Mouse (Mus musculus): ENCODE data around the gene Kctd19.

Kctd19 gene

DNA sequence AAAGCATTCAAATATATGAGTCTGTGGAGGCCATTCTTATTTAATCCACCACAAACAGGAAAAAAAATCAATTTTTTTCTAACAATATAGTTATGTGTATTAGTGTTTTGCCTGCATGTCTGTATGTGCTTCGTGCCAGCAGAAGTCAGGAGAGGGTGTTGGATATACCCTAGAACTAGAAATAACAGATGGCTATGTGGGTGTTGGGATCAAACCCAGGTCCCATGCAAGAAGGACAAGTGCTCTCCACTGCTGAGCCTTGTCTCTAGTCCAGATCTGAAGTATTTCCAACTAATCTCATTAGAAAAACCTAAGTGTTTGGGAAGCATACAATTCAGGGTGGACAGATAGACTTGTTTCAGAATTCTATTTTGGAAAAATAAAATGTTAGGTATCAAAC, 8.7 kb upstream of the Kctd19 start:
- no peak for DNase-seq (ENCODE audit: extremely low spot score)

GRCm38 (mm10) chr8:105419800-105420199, 6.5 kb upstream of the Kctd19 start:
- no peak for DNase-seq (ENCODE audit: extremely low spot score)

- DNase-seq (ENCODE audit: extremely low spot score) = no peak
These were observed 5.7 kb upstream of the Kctd19 start for GRCm38 (mm10) chr8:105418992-105419391.

DNA sequence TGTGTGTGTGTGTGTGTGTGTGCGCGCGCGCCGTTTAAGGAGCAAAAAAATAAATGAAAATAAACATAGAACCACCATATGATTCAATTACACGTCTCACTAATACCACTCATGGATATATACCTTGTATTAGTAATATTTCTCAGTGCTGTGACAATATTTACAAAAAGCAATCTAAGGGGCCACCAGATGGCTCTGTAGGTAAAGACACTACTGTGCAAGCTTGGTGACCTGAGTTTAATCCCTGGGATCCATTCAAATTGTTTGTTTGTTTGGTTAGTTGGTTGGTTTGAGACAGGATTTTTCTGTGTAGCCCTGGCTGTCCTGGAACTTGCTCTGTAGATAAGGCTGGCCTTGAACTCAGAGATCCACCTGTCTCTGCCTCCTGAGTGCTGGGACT, 3.4 kb downstream of the Kctd19 start:
- no peak for DNase-seq (ENCODE audit: extremely low spot score)

DNA sequence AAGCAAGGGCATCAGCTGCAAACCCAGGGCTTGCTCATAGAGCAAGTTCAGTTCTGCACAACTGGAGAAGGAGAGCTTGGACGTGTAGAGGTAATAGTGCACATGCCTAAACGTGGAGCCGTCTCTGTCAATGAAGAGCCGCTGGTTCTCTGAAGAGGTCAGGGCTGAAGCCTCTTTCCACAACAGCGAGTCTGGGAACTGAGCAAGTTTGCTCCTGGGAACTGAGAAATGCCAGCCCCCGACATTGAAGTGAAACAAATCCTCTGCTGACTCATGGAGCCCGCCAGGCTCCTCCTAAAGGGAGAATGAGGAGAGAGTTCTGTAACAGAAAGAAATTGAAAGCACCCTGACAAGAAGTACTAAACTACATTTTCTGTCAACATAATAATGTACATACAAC, 5.0 kb downstream of the Kctd19 start:
- DNase-seq (ENCODE audit: extremely low spot score) = no peak

DNA sequence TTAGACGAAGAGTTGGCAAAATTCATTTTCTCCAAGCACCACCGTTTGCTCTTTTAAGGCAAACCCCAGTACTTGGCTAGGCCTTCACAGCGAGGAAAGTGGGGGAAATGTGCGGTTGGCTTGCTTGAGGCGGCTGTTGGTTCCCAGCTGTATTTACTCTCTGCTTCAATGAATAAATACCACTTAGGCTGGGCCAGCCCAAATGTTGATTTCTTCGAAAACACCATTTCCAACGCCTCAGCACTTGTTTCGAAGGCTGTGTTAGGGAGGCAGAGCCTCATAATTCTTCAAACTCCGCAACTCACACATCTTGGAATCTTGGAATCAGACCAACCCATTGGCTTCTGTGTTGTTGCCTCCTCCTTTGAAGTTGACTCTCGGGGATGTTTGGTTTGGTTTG, 6.9 kb downstream of the Kctd19 start:
- DNase-seq (ENCODE audit: extremely low spot score) = no peak

GRCm38 (mm10) chr8:105404496-105404895, 8.8 kb downstream of the Kctd19 start:
- DNase-seq (ENCODE audit: extremely low spot score) = no peak

GRCm38 (mm10) chr8:105403467-105403866, 9.8 kb downstream of the Kctd19 start:
- no peak for DNase-seq (ENCODE audit: extremely low spot score)

DNA sequence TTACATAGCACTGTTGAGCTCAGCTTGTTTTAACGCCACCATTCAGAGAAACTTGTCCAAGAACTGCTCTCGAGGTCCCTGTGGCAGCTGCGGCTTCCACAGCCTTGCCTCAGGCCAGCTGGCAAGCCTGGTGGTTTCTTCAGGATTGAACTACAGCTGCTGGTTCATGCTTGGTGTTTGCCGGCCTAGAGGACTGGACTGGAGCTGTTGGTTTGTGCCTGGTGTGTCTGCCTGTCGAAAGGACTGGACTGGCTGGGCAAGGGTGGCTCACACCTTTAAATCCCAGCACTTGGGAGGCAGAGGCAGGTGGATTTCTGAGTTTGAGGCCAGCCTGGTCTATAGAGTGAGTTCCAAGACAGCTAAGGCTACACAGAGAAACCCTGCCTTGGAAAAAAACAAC, 13.3 kb downstream of the Kctd19 start:
- DNase-seq (ENCODE audit: extremely low spot score) = no peak

DNA sequence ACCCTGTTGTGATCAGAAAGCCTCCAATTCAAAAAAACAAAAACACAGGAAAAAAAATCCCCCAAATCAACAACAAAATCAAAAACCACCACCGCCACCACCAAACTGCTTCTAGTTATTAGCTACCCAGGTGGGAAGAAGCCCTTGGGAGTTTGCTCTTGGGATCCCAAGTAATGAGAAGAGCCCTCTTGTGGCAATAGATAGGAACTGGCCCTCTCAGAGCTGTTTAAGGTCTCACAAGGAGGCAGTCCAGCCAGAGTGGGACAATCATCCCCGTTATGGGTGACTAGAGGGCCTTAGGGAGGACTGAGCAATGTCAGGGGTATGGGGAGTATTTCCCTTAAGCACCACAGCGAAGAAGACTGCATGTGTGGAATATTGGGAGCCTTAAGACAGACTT, 15.6 kb downstream of the Kctd19 start:
- DNase-seq (ENCODE audit: extremely low spot score) = peak; percentile 22

DNA sequence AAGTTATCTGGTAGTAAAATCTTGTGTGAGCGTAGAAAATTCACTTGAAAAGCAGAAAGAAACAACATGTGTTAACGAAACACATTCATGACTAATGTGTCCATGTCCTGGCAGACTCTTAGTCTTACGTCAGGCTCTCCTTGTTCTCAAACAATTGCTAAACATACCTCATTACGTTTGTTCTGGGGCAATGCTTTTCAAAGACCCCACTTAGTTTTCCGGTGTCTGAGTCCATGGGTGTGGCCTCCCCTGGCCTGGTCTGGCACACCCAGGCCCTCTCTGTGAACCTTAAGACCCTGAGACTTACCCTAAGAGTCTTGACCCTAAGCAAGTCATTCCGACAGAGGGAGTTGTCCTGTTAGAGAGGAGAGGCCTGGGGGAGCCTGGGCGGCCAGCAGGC, 19.4 kb downstream of the Kctd19 start:
- DNase-seq (ENCODE audit: extremely low spot score) = no peak

DNA sequence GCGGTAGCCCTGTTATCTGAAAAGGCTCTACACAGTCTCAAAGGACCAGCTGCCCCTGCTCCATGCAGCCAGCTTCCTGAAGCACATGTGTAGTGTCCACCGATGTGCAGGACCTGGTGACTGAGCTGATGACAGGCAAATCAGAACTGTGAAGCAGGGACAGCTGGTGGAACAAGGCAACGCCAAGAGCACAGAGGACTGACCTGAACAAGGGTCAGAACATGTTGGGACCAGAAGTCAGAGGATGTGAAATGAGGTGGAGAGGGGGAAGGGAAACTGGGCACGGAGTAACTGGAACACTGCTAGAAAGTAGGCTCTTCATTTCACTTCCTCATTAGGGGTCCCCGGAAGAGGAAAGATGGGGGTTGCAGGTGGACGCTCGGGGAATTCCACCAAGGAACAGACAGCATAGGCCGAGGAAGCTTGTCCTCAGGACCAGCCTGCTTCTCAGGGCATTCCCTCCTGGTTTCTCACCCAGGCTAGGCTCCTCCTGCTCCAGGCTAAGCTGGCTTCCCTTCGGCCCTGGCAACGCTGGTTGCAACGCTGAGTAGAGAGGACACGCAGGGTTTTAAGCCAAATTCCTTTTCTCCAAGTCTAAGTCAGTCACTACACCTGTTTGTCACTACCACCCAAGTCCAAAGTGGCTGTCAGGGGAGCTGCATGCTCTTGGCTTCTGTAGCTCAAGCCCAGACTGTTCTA, 20.1 kb downstream of the Kctd19 start:
- DNase-seq (ENCODE audit: extremely low spot score) = no peak

DNA sequence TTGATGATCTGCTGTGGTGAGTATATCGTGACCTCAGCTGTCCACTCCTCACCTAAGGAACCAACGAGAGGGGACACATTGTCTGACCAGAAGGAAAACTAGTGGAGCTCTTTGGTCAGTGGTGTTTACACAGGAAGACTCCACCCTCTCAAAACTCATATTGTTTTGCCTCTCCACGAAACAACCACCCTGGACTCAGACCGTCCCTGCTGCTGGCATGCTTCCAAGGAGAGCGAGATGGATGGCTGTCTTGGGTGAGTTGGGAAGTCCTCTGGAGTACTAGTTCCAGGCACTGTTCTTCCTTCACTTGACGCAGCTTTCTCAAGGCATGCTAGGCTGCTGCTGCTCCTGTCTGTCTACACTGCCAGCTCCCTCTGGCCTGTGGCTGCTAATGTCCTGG, 24.2 kb downstream of the Kctd19 start:
- no peak for DNase-seq (ENCODE audit: extremely low spot score)

- DNase-seq (ENCODE audit: extremely low spot score) = no peak
These were observed 26.2 kb downstream of the Kctd19 start for GRCm38 (mm10) chr8:105387151-105387550.

DNA sequence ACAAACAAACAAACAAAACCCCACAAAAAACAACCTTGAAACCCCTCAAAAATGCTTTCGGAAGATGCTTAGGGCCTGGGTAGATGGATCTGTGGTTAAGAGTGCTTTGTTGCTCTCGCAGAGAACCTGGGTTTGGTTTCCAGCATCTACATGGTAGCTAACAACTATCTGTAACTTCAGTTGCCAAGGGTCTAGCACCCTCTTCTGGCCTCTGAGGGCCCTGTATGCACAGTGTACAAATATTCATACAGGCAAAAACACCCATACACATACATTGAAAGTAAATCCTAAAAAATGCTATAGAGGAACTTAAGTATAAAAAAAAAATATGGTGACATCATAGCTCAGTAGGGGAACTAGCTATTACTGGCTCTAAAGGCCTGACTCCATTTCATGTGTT, 29.2 kb downstream of the Kctd19 start:
- no peak for DNase-seq (ENCODE audit: extremely low spot score)

DNA sequence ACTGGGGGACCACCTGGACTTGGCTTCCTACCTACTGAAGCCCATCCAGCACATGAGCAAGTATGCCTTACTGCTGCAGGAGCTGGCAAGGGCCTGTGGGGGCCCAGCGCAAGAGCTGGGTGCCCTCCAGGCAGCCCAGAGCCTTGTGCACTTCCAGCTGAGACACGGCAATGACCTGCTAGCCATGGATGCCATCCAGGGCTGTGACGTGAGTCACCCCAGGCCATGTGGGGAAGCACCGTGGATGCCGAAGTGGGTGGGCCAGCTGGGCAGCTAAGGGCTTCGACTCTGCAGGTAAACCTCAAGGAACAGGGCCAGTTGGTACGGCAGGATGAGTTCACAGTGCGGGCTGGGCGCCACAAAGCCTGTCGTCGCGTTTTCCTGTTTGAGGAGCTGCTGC, 33.0 kb downstream of the Kctd19 start:
- DNase-seq (ENCODE audit: extremely low spot score) = no peak

GRCm38 (mm10) chr8:105378673-105379072, 34.6 kb downstream of the Kctd19 start:
- DNase-seq (ENCODE audit: extremely low spot score) = no peak

DNA sequence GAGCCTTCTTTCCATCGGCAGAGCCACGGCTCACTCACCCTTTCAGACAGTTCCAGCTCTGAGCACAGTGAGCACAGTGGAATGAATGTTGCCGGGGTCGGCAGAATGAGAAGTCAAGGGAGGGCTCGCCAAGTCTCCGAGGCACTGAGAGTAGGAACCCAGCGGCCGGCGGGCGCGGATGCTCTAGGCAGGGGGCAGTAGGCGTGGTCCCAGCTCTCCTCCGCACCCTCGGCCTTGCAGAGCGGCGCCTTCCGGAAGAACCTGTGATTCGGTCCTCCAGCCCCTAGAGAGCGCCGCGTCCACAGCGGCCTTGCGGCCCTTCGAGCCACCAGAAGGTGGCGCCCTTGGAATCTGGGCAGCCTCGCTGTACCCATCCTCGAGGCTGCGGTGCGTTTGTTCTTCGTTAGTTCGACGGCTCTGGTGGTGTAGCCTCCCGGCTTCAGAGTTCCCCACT, 38.8 kb downstream of the Kctd19 start:
- DNase-seq (ENCODE audit: extremely low spot score) = peak; percentile 61

DNA sequence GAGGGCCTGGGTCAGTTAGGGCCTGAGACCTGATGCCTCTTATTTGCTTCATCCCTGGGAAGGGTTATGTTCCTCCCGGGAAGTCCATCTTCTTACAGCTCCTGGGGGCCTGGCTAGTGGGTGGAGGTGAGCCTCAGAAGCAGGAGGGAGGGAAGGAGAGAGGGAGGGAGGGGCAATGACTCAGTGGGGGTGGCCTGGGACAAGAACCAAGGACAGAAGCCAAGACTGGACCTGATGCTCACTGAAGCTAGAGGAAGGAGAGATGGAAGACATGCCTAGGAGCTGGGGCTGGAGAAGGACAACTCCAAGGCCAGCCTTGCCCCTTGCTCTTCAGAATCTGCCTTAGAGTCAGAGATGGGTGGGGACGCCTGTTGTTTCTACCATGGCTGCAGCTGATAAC, 40.3 kb downstream of the Kctd19 start, which contains the start of gene Plekhg4:
Gene Plekhg4, plus strand, starts transcription at position 243 of the 400 bp plus-strand sequence.
- DNase-seq (ENCODE audit: extremely low spot score) = no peak

GRCm38 (mm10) chr8:105372473-105372872, 40.8 kb downstream of the Kctd19 start:
- no peak for DNase-seq (ENCODE audit: extremely low spot score)

- DNase-seq (ENCODE audit: extremely low spot score) = no peak
These were observed 46.2 kb downstream of the Kctd19 start for GRCm38 (mm10) chr8:105367107-105367506.

- DNase-seq (ENCODE audit: extremely low spot score) = no peak
These were observed 51.3 kb downstream of the Kctd19 start for GRCm38 (mm10) chr8:105361751-105362702.

GRCm38 (mm10) chr8:105359646-105360045, 53.7 kb downstream of the Kctd19 start:
- DNase-seq (ENCODE audit: extremely low spot score) = peak; percentile 50
